Mouse (Mus musculus): ENCODE measurements around the gene Isy1. TPM values are rescaled to one million over a fixed set of nuclear protein-coding genes. Genes with fewer than 3 reads are reported as not detected.
A peak's percentile ranks its signal among the peaks of the same experiment; 100 is the strongest.

Isy1 gene
- total RNA-seq (2021) = 10 to 100 TPM; 29.6 to 30.0 TPM

GRCm38 (mm10) chr6:87838551-87839197, at the start of gene Isy1:
Gene Isy1 (minus strand): TSS chr6:87838798.
- DNase-seq = peak; percentile 96 to 97

GRCm38 (mm10) chr6:87887594-87888233, 49.1 kb upstream of the Isy1 start, which contains the start of gene Copg1:
Gene Copg1 (plus strand): TSS chr6:87887814.
- peak; percentile 99 to 100 for DNase-seq

GRCm38 (mm10) chr6:87886721-87887120, 48.1 kb upstream of the Isy1 start:
- DNase-seq = no peak

GRCm38 (mm10) chr6:87882816-87883215, 44.2 kb upstream of the Isy1 start:
- DNase-seq = peak; percentile 33 to 55

GRCm38 (mm10) chr6:87882221-87882620, 43.6 kb upstream of the Isy1 start:
- DNase-seq = no peak

GRCm38 (mm10) chr6:87879628-87880027, 41.0 kb upstream of the Isy1 start:
- DNase-seq = no peak

- DNase-seq = no peak
These were observed 40.4 kb upstream of the Isy1 start for GRCm38 (mm10) chr6:87879010-87879409.

GRCm38 (mm10) chr6:87876068-87876643, 37.6 kb upstream of the Isy1 start:
- no peak for DNase-seq

- DNase-seq = no peak
These were observed 37.0 kb upstream of the Isy1 start for GRCm38 (mm10) chr6:87875562-87875961.

- no peak for DNase-seq
These were observed 36.5 kb upstream of the Isy1 start for GRCm38 (mm10) chr6:87875083-87875482.

- no peak for DNase-seq
These were observed 35.4 kb upstream of the Isy1 start for GRCm38 (mm10) chr6:87873963-87874362.

- DNase-seq = no peak
These were observed 34.5 kb upstream of the Isy1 start for GRCm38 (mm10) chr6:87873104-87873503.

GRCm38 (mm10) chr6:87871240-87871639, 32.6 kb upstream of the Isy1 start:
- DNase-seq = no peak

GRCm38 (mm10) chr6:87870440-87870839, 31.8 kb upstream of the Isy1 start:
- DNase-seq = no peak

- DNase-seq = no peak
These were observed 30.4 kb upstream of the Isy1 start for GRCm38 (mm10) chr6:87868871-87869506.

- DNase-seq = no peak
These were observed 28.7 kb upstream of the Isy1 start for GRCm38 (mm10) chr6:87867256-87867655.

GRCm38 (mm10) chr6:87866211-87866610, 27.6 kb upstream of the Isy1 start:
- DNase-seq = no peak

GRCm38 (mm10) chr6:87857071-87857470, 18.5 kb upstream of the Isy1 start:
- DNase-seq = no peak

GRCm38 (mm10) chr6:87853446-87853845, 14.8 kb upstream of the Isy1 start:
- no peak for DNase-seq

GRCm38 (mm10) chr6:87851871-87852270, 13.3 kb upstream of the Isy1 start:
- no peak for DNase-seq

- peak; percentile 95 to 97 for DNase-seq
These were observed 12.5 kb upstream of the Isy1 start, which contains the start of gene Cnbp for GRCm38 (mm10) chr6:87850900-87851614. Gene Cnbp (minus strand): TSS chr6:87851106.

- DNase-seq = peak in 1 of 2 experiments; percentile 34
These were observed 11.7 kb upstream of the Isy1 start for GRCm38 (mm10) chr6:87850155-87850899.
